Mouse (Mus musculus) CH12.LX (cell line): ENCODE data around the gene Prss38. TPM values are rescaled to one million over a fixed set of nuclear protein-coding genes. Genes with fewer than 3 reads are reported as not detected.
"Not testable (repeated sequence)": the region's sequence is repeated elsewhere in the genome, so short reads cannot be mapped to it uniquely, and the experiment has no call there.

Experiments
- DNase-seq: peaks from one replicate; pipeline ENCODE4 v3.0.0-alpha.2; 2013; ENCODE audit errors: extremely low read depth
- H3K27ac ChIP-seq: 2 replicates; pipeline ENCODE4 v1.5.1; 2012; ENCODE audit warnings: low read depth, mild to moderate bottlenecking, control low read depth, moderate library complexity; ENCODE audit not compliant: insufficient read depth
- H3K27me3 ChIP-seq: replicated peaks from 2 replicates; pipeline ENCODE3; 2012; ENCODE audit warnings: inconsistent platforms
- H3K36me3 ChIP-seq, 2 experiments: replicated peaks in 1 of 2; 2 replicates each; pipeline versions ENCODE3 to v1.6.1; 2012; ENCODE audit warnings: inconsistent platforms in 1 of 2, low read length in 1 of 2, mild to moderate bottlenecking in 1 of 2, mixed read lengths in 1 of 2, moderate library complexity in 1 of 2; ENCODE audit not compliant: control insufficient read depth in 1 of 2, insufficient read depth in 1 of 2
- H3K4me1 ChIP-seq, 2 experiments: 2 replicates each; pipeline ENCODE4 v1.6.1; 2012; ENCODE audit warnings: inconsistent platforms in 1 of 2, moderate library complexity in 1 of 2; ENCODE audit not compliant: insufficient read depth in 2 of 2, control insufficient read depth in 1 of 2
- H3K4me2 ChIP-seq: 2 replicates; pipeline ENCODE4 v1.6.1; 2012; ENCODE audit warnings: low read depth, mild to moderate bottlenecking, control low read depth; ENCODE audit not compliant: poor library complexity, insufficient read depth, severe bottlenecking
- H3K4me3 ChIP-seq, 3 experiments: fragments of 150-350 bp in 1 of 3; sonication (generic) in 1 of 3; replicated peaks in 1 of 3; 2 replicates each; pipeline versions ENCODE3 to v1.5.1; 2011 to 2012; ENCODE audit warnings: low read depth in 2 of 3, low read length in 2 of 3, mild to moderate bottlenecking in 2 of 3, moderate library complexity in 2 of 3, control low read depth in 1 of 3, improper control_type of control experiment in 1 of 3, inconsistent platforms in 1 of 3, mixed read lengths in 1 of 3; ENCODE audit not compliant: poor library complexity in 1 of 3
- H3K79me2 ChIP-seq: replicated peaks from 2 replicates; pipeline ENCODE4 v1.6.1; 2012; ENCODE audit warnings: mild to moderate bottlenecking, moderate library complexity; ENCODE audit not compliant: control insufficient read depth, poor library complexity, insufficient read depth, severe bottlenecking; ENCODE audit errors: extremely low read depth
- H3K9ac ChIP-seq: 2 replicates; pipeline ENCODE4 v1.6.1; 2012; ENCODE audit warnings: low read depth, mild to moderate bottlenecking, control low read depth, moderate library complexity; ENCODE audit not compliant: insufficient read depth
- H3K9me3 ChIP-seq: replicated peaks from 2 replicates; pipeline ENCODE3; 2012; ENCODE audit warnings: low read length, inconsistent platforms, mixed read lengths
- BHLHE40 ChIP-seq: IDR thresholded peaks from 2 replicates; pipeline ENCODE4 v1.6.1; 2011; ENCODE audit warnings: mild to moderate bottlenecking, low read depth, low read length, improper control_type of control experiment
- CHD2 ChIP-seq: IDR thresholded peaks from 2 replicates; pipeline ENCODE4 v1.6.1; 2011; ENCODE audit warnings: low read length, improper control_type of control experiment
- CTCF ChIP-seq, 2 experiments: IDR thresholded peaks in 1 of 2; conservative IDR thresholded peaks in 1 of 2; 2 replicates each; pipeline ENCODE4 v1.5.1; 2011 to 2012; ENCODE audit warnings: low read depth in 2 of 2, low read length in 2 of 2, improper control_type of control experiment in 1 of 2, inconsistent platforms in 1 of 2, mild to moderate bottlenecking in 1 of 2, moderate library complexity in 1 of 2
- E2F4 ChIP-seq: IDR thresholded peaks from 2 replicates; pipeline ENCODE4 v1.6.1; 2011; ENCODE audit warnings: low read depth, low read length, improper control_type of control experiment; ENCODE audit not compliant: insufficient replicate concordance
- EP300 ChIP-seq: IDR thresholded peaks from 2 replicates; pipeline ENCODE4 v1.6.1; 2011; ENCODE audit warnings: low read length, improper control_type of control experiment
- ETS1 ChIP-seq: conservative IDR thresholded peaks from 2 replicates; pipeline ENCODE4 v1.6.1; 2012; ENCODE audit warnings: low read depth, mild to moderate bottlenecking, inconsistent platforms, low read length, improper control_type of control experiment, moderate library complexity
- GABPA ChIP-seq: IDR thresholded peaks from 2 replicates; pipeline ENCODE4 v1.6.1; 2012; ENCODE audit warnings: low read depth, low read length, improper control_type of control experiment, inconsistent platforms; ENCODE audit not compliant: insufficient replicate concordance
- MEF2A ChIP-seq: IDR thresholded peaks from 2 replicates; pipeline ENCODE4 v1.6.1; 2014; ENCODE audit warnings: low read depth, mild to moderate bottlenecking, inconsistent platforms, low read length, improper control_type of control experiment, borderline replicate concordance
- NRF1 ChIP-seq: IDR thresholded peaks from 2 replicates; pipeline ENCODE4 v1.6.1; 2014; ENCODE audit warnings: low read depth, mild to moderate bottlenecking, inconsistent platforms, low read length, improper control_type of control experiment, moderate library complexity
- RAD21 ChIP-seq: IDR thresholded peaks from 2 replicates; pipeline ENCODE4 v1.6.1; 2011; ENCODE audit warnings: low read depth, mild to moderate bottlenecking, low read length, improper control_type of control experiment, moderate library complexity
- SMC3 ChIP-seq: IDR thresholded peaks from 2 replicates; pipeline ENCODE4 v1.6.1; 2011; ENCODE audit warnings: low read depth, low read length, improper control_type of control experiment
- TBP ChIP-seq: conservative IDR thresholded peaks from 2 replicates; pipeline ENCODE4 v1.6.1; 2011; ENCODE audit warnings: low read depth, low read length, improper control_type of control experiment
- TCF12 ChIP-seq: IDR thresholded peaks from 2 replicates; pipeline ENCODE4 v1.6.1; 2014; ENCODE audit warnings: low read depth, mild to moderate bottlenecking, inconsistent platforms, low read length, improper control_type of control experiment
- UBTF ChIP-seq: IDR thresholded peaks from 2 replicates; pipeline ENCODE4 v1.6.1; 2012; ENCODE audit warnings: low read depth, mild to moderate bottlenecking, inconsistent platforms, low read length, improper control_type of control experiment, moderate library complexity
- USF2 ChIP-seq: conservative IDR thresholded peaks from 2 replicates; pipeline ENCODE4 v1.6.1; 2011; ENCODE audit warnings: low read depth, low read length, improper control_type of control experiment
- ZC3H11A ChIP-seq: IDR thresholded peaks from 2 replicates; pipeline ENCODE4 v1.6.1; 2012; ENCODE audit warnings: low read depth, mild to moderate bottlenecking, inconsistent platforms, low read length, improper control_type of control experiment
- ZKSCAN1 ChIP-seq: IDR thresholded peaks from 2 replicates; pipeline ENCODE4 v1.6.1; 2012; ENCODE audit warnings: low read depth, inconsistent platforms, low read length, improper control_type of control experiment, borderline replicate concordance
- ZMIZ1 ChIP-seq: IDR thresholded peaks from 2 replicates; pipeline ENCODE4 v1.6.1; 2012; ENCODE audit warnings: low read depth, mild to moderate bottlenecking, inconsistent platforms, low read length, improper control_type of control experiment
- dilution Hi-C: fragments of 300-500 bp; cut with MboI; formaldehyde crosslinking; loops from 2 replicates; pipeline ENCODE4 v1.14.3; 2020; ENCODE audit warnings: low sequenced_read_pairs; ENCODE audit not compliant: extremely low pct_unique_long_range_greater_than_20kb, extremely low pct_ligation_motif_present
- in situ Hi-C: fragments of 300-500 bp; cut with MboI; formaldehyde crosslinking; loops from 3 replicates; pipeline ENCODE4 v1.14.3; 2019; ENCODE audit warnings: low sequenced_read_pairs, low pct_ligation_motif_present, low pct_unique_long_range_greater_than_20kb, mixed read lengths
- polyA plus RNA-seq: library from polyadenylated mRNA; unstranded; fragments of >175 nt; gene quantifications from 2 replicates; pipeline ENCODE4 v1.2.1, GENCODE M21; 2012; ENCODE audit warnings: low read depth; ENCODE audit not compliant: insufficient read length
- total RNA-seq, 2 experiments: library from RNA; depleted of rRNA; stranded (reverse); fragments of 300-350 nt in 1 of 2; fragments of >200 nt in 1 of 2; gene quantifications; 2 replicates each; pipeline ENCODE4 v1.2.3; 2012 to 2014

Prss38 gene
- total and polyA plus RNA-seq, 3 experiments: not detected

- H3K36me3 ChIP-seq, H3K79me2 ChIP-seq, dilution Hi-C loops, H3K27ac ChIP-seq, DNase-seq, H3K9me3 ChIP-seq, H3K4me2 ChIP-seq, H3K27me3 ChIP-seq, H3K9ac ChIP-seq, H3K4me3 ChIP-seq: not testable (repeated sequence)
- TF ChIP-seq TBP: peak; percentile 85
- in situ Hi-C loops: loop anchor here (10.0 kb wide), 1 partner anchor 53 kb away; no protein-coding TSS in a partner anchor
- H3K4me1 ChIP-seq: peaks cover 3 to 13% of the 10 kb centered on the region in 2 experiments
These were observed 7.5 kb downstream of the Prss38 start for GRCm38 (mm10) chr11:59367955-59368354.

GRCm38 (mm10) chr11:59366633-59367032 lies 8.8 kb downstream of the Prss38 start:
- no peaks in the 10 kb centered on the region for H3K9me3 ChIP-seq
- no peak overlapping the region for H3K27ac ChIP-seq
- H3K79me2 ChIP-seq: no peaks in the 10 kb centered on the region
- no peaks in the 10 kb centered on the region for H3K36me3 ChIP-seq
- dilution Hi-C loops: no loop called here
- in situ Hi-C loops: loop anchor here (10.0 kb wide), 1 partner anchor 52 kb away; no protein-coding TSS in a partner anchor
- DNase-seq: no peak
- TF ChIP-seq MEF2A (no peak), CTCF (conservative IDR thresholded peaks at IDR 0.05 in 1 of 2, IDR thresholded peaks at IDR 0.05 in 1 of 2; ENCODE audit: low read depth in 2 of 2, low read length in 2 of 2) (peak; percentile 35 to 62), SMC3 (peak; percentile 59), RAD21 (peak; percentile 16)
- peaks cover 3 to 13% of the 10 kb centered on the region in 2 experiments for H3K4me1 ChIP-seq
- no peak overlapping the region for H3K9ac ChIP-seq
- peaks cover 9% of the 10 kb centered on the region for H3K27me3 ChIP-seq
- H3K4me2 ChIP-seq: no peak overlapping the region
- no peak overlapping the region for H3K4me3 ChIP-seq

GRCm38 (mm10) chr11:59366031-59366430 lies 9.4 kb downstream of the Prss38 start:
- Histone ChIP-seq H3K4me3 (no peak overlapping the region), H3K27ac (no peak overlapping the region), H3K27me3 (peaks cover 12% of the 10 kb centered on the region), H3K9me3 (no peaks in the 10 kb centered on the region), H3K4me1 (peaks cover 3 to 13% of the 10 kb centered on the region in 2 experiments), H3K79me2 (no peaks in the 10 kb centered on the region), H3K4me2 (no peak overlapping the region), H3K9ac (no peak overlapping the region), H3K36me3 (no peaks in the 10 kb centered on the region)
- dilution Hi-C loops (no loop called here), in situ Hi-C loops (loop anchor here (10.0 kb wide), 1 partner anchor 51 kb away; no protein-coding TSS in a partner anchor)
- TF ChIP-seq GABPA: no peak
- no peak for TF ChIP-seq MEF2A
- no peak for TF ChIP-seq EP300
- TF ChIP-seq ZC3H11A: no peak
- TF ChIP-seq ZMIZ1: no peak
- no peak for TF ChIP-seq TCF12
- no peak for TF ChIP-seq E2F4
- no peak for TF ChIP-seq ETS1
- no peak for TF ChIP-seq BHLHE40
- TF ChIP-seq UBTF: no peak
- TF ChIP-seq ZKSCAN1: no peak
- no peak for TF ChIP-seq USF2
- TF ChIP-seq NRF1: no peak
- TF ChIP-seq CHD2: no peak
- DNase-seq: no peak
